Mouse (Mus musculus) ES-Bruce4 (cell line): ENCODE measurements at regions not wholly inside any gene's neighbourhood (a gene's known extent, or its start where the extent isn't known, plus 50 kb on each side); places are given as distances from the start of the nearest gene placed in this dataset.

Experiments used
- H3K27ac ChIP-seq: 2 replicates; pipeline ENCODE4 v1.5.1; 2012; ENCODE audit warnings: low read length, inconsistent platforms; ENCODE audit not compliant: insufficient read depth
- H3K27me3 ChIP-seq: 2 replicates; pipeline ENCODE4 v1.6.1; 2012; ENCODE audit warnings: mild to moderate bottlenecking, low read length, inconsistent platforms; ENCODE audit not compliant: control insufficient read depth, poor library complexity, insufficient read depth, severe bottlenecking
- H3K36me3 ChIP-seq: 2 replicates; pipeline ENCODE4 v1.6.1; 2012; ENCODE audit warnings: inconsistent platforms, mild to moderate bottlenecking, low read length, moderate library complexity; ENCODE audit not compliant: control insufficient read depth, poor library complexity, insufficient read depth, severe bottlenecking
- H3K4me1 ChIP-seq: one replicate; pipeline ENCODE4 v1.8.1; 2011; ENCODE audit warnings: low read length; ENCODE audit not compliant: control insufficient read depth, insufficient read depth
- H3K4me3 ChIP-seq: 2 replicates; pipeline ENCODE4 v1.5.1; 2011; ENCODE audit warnings: low read depth, mild to moderate bottlenecking, low read length
- H3K9ac ChIP-seq: 2 replicates; pipeline ENCODE4 v1.6.1; 2012; ENCODE audit warnings: low read depth, mild to moderate bottlenecking, inconsistent platforms; ENCODE audit not compliant: poor library complexity, severe bottlenecking
- H3K9me3 ChIP-seq: replicated peaks from 2 replicates; pipeline ENCODE4 v1.6.1; 2012; ENCODE audit warnings: mild to moderate bottlenecking, low read length, inconsistent platforms; ENCODE audit not compliant: control insufficient read depth, poor library complexity, insufficient read depth, severe bottlenecking
- CTCF ChIP-seq: IDR thresholded peaks from one replicate; pipeline ENCODE4 v1.8.1; 2011; ENCODE audit warnings: low read depth, low read length
- EP300 ChIP-seq: IDR thresholded peaks from 2 replicates; pipeline ENCODE4 v1.6.1; 2011; ENCODE audit warnings: low read depth, low read length; ENCODE audit not compliant: insufficient read depth
- POLR2A ChIP-seq: IDR thresholded peaks from one replicate; pipeline ENCODE4 v1.8.1; 2011; ENCODE audit warnings: low read length; ENCODE audit not compliant: insufficient read depth

DNA sequence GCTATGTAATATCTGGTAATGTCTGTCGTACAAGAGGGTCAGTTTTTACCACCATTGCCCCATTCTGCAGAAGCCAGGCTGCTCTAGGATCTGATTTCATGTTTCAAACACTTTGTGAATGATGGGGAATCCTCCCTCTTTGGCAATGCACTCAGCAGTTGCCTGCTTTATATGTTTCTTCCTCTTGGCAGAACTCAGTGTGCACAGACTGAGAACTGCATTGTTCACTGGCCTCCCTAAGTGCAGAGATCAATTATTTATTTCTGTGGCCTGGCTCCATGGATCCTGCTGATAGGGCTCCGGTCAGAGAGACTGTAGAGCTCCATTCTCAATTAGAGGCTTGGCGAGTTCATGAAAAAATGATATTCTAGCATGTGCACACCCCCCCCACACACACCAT is 824.1 kb downstream of the Kcnj2 start:
- Histone ChIP-seq H3K27ac (no peak overlapping the region), H3K4me3 (no peak overlapping the region), H3K4me1 (no peaks in the 10 kb centered on the region), H3K27me3 (no peaks in the 10 kb centered on the region), H3K9ac (no peak overlapping the region), H3K36me3 (no peaks in the 10 kb centered on the region), H3K9me3 (no peaks in the 10 kb centered on the region)
- TF ChIP-seq POLR2A (no peak), CTCF (no peak), EP300 (no peak)

DNA sequence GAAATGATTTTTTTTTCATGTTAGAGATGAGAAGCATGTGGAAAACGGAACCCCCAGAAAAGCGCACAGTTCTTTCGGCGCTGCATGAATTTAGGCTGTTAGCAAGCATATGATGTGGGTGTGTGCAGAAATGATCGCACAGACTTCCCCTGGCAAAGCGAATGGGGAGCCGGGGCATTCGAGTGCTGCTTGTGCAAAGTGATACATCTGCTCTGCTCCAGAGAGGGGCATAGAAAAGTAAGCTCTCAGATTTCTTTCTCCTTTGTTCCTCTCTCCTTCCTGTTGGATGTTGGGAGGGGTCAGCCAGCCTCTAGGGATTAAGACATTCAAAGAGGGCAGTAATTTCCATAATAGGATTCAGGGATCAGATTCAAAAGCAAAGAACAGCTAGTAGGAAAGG is 827.9 kb downstream of the Kcnj2 start:
- no peak overlapping the region for H3K4me3 ChIP-seq
- TF ChIP-seq POLR2A = no peak
- no peak for TF ChIP-seq CTCF
- no peak for TF ChIP-seq EP300
- no peaks in the 10 kb centered on the region for H3K36me3 ChIP-seq
- H3K9ac ChIP-seq = no peak overlapping the region
- H3K9me3 ChIP-seq = no peaks in the 10 kb centered on the region
- no peaks in the 10 kb centered on the region for H3K4me1 ChIP-seq
- no peaks in the 10 kb centered on the region for H3K27me3 ChIP-seq
- H3K27ac ChIP-seq = no peak overlapping the region

DNA sequence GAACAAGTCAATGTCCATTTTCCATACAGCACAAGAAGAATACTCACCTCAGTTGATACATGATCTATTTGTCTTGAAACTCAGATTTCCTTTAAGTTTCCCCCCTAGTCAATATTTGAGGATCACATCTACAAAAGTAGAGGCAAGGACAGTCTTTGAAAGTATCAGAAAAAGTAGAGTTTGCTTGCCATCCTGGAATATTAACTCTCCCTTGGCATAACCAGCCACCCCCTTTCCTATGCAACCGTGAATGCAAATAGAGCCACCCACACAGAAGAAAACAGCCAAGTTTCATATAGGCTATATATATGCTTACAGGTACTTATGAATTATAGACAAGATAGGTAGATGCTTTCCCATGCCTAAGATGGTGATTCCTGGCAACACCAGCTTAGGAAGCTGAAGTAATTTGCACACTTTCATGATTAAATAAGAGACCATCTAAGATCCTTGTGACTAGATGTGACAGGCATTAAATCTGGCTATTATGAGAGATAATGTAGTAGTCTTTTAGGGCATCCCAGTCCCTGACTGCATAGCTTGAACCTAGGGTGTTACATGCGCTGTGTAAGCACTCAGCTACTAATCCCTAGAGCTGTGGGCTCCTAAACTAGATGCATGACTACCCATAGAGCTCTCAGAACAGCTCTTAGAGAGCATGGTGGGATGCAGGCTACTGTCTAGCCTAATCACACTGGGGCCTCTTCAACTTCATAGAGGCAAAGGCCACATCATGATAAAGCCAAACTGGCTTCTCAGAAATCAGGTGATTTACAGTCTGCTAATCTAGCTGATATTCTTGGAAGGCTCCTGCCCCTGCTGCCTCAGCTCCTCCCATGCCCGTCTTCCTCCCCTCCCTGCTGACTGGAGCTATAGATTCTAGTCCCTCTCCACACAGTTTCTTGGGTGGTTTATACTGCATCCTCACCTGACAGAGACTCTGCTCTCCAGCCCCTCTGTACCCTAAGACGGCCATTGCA is 829.5 kb downstream of the Kcnj2 start:
- no peak overlapping the region for H3K9ac ChIP-seq
- H3K36me3 ChIP-seq = no peaks in the 10 kb centered on the region
- H3K4me3 ChIP-seq = no peak overlapping the region
- no peaks in the 10 kb centered on the region for H3K4me1 ChIP-seq
- no peak for TF ChIP-seq CTCF
- TF ChIP-seq POLR2A = no peak
- no peak for TF ChIP-seq EP300
- H3K27me3 ChIP-seq = no peaks in the 10 kb centered on the region
- no peaks in the 10 kb centered on the region for H3K9me3 ChIP-seq
- no peak overlapping the region for H3K27ac ChIP-seq

GRCm38 (mm10) chr11:111897001-111897400 is 831.0 kb downstream of the Kcnj2 start:
- no peaks in the 10 kb centered on the region for H3K36me3 ChIP-seq
- H3K27me3 ChIP-seq = no peaks in the 10 kb centered on the region
- no peaks in the 10 kb centered on the region for H3K4me1 ChIP-seq
- no peak overlapping the region for H3K9ac ChIP-seq
- H3K9me3 ChIP-seq = no peaks in the 10 kb centered on the region; the same call in 1 of the 2 replicates
- no peak overlapping the region for H3K27ac ChIP-seq
- H3K4me3 ChIP-seq = no peak overlapping the region
- TF ChIP-seq POLR2A = no peak
- TF ChIP-seq CTCF = no peak
- no peak for TF ChIP-seq EP300

DNA sequence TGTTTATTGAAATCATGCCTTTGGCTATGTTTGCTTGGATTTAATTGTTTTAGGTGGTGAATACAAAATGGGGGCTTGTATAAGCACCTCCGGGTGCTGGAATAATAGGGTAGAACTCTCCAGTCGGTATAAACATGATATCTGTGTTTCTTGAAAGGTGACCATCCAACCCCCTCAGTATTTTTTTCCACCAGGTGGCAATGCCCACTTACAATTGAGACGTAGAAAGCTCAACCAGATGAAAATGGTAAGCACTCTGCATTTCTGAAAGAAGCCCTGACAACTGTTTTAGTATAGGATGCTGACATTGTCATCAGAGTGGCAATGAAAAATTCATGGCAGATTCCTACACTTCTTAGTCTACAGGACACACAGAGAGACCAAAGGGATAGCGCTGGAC is 838.1 kb downstream of the Kcnj2 start:
- Histone ChIP-seq H3K27ac (no peak overlapping the region), H3K9ac (no peak overlapping the region), H3K27me3 (no peaks in the 10 kb centered on the region; the same call in 1 of the 2 replicates), H3K36me3 (no peaks in the 10 kb centered on the region), H3K4me3 (no peak overlapping the region), H3K4me1 (no peaks in the 10 kb centered on the region), H3K9me3 (no peaks in the 10 kb centered on the region; the same call in 1 of the 2 replicates)
- TF ChIP-seq EP300 (no peak), POLR2A (no peak), CTCF (no peak)

DNA sequence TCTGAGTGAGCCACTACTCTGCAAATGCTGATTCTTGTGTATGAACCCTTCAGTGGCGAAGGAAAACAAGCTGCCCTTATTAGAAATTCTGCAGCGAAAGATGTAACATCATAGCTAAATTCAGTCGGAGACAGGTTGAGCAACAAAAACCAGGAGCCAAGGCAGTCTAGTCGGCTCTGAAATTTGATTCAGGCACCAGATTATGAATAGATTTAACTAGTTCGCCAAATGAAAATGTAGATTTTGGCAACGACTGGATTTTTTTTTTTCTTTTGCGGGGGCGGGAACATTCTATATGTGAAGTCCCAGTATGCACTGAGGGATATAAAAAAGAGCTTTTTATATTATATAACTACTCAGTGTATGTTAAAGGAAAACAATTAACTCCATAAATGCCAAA is 847.9 kb downstream of the Kcnj2 start:
- no peak overlapping the region for H3K9ac ChIP-seq
- peaks cover 1% of the 10 kb centered on the region; the same call in 1 of the 2 replicates for H3K27me3 ChIP-seq
- no peak overlapping the region for H3K27ac ChIP-seq
- H3K4me1 ChIP-seq = no peaks in the 10 kb centered on the region
- TF ChIP-seq CTCF (no peak), EP300 (no peak), POLR2A (no peak)
- no peaks in the 10 kb centered on the region for H3K9me3 ChIP-seq
- H3K4me3 ChIP-seq = no peak overlapping the region
- H3K36me3 ChIP-seq = no peaks in the 10 kb centered on the region
